Mouse (Mus musculus): ENCODE data around the gene Hagh. TPM values are rescaled to one million over a fixed set of nuclear protein-coding genes. Genes with fewer than 3 reads are reported as not detected.

The Hagh gene
- polyA plus RNA-seq, 1 experiment from 2014 or later = 86.9 TPM

DNA sequence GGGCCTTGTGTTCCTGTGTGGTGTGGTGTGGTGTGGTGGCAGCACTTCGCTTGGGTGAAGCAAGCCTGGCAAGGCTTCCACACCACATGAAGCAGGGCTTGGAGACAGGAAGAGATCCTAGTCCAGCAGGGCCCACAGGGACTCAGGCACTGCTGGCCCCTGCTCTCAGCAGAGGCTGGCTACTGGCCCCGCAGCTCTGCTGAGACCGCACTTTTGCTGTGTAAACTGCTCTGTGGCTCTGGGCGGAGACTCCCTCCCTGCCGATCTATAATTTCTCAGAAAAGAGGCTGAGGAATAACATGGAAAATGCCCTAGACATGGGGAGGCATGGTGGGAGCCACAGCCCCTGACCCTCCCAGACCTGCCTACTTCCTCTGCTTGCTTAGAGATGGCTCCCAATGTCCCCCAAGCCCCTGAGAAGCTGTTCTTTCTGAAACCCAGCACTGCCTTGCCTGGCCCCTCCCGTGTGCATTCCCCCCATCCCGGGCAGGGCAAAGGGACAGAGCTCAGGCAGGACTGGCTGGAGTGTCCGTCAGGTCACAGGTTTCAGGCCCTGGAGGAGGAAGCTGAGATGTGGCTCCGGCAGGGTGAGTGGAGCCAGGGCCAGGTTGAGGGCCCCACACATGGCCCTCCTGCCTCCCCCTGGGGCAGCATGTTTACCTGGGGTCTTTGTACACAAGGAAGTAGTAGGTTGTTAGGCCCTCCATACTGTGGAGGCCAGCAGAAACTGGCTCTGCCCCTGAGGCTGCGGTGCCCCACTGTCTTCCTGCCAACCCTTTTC is 37.6 kb downstream of the Hagh start:
- WGBS = 63% methylated on average over 10 of the region's 10 CpGs
- Histone ChIP-seq H3K9me3 (ENCODE audit: control insufficient read depth, low read length) (no peaks in the 10 kb centered on the region), H3K27ac (ENCODE audit: low read depth, low read length) (no peak overlapping the region), H3K4me3 (ENCODE audit: low read length) (no peak overlapping the region), H3K4me1 (ENCODE audit: control insufficient read depth, insufficient read depth, low read depth, low read length) (no peaks in the 10 kb centered on the region), H3K4me2 (ENCODE audit: low read length) (no peak overlapping the region), H3K9ac (ENCODE audit: low read depth, low read length) (no peak overlapping the region), H3K27me3 (replicated peaks; ENCODE audit: control insufficient read depth, insufficient read depth, low read length) (no peaks in the 10 kb centered on the region), H3K36me3 (ENCODE audit: control insufficient read depth, insufficient read depth, low read length) (no peaks in the 10 kb centered on the region)
- ATAC-seq = no peak

DNA sequence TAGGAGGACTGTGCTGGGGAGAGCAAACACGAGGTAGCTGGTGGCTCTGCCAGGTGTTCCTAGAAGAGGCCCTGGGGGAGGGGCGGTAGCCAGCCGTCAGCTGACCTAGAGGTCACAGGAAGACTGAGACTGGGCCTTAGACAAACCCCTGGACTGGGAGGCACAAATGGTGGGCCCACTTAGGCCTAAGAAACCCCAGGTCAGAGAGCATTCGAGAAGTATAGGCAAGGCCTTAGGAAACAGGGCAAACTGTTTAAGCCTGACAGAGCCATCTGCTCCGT is 38.1 kb downstream of the Hagh start:
- 0 out of 2 replicates have a peak, but pooled peaks cover 2% of the 10 kb centered on the region for H3K36me3 ChIP-seq (ENCODE audit: control insufficient read depth, insufficient read depth, low read length)
- no peak overlapping the region for H3K9ac ChIP-seq (ENCODE audit: low read depth, low read length)
- no peak overlapping the region for H3K4me2 ChIP-seq (ENCODE audit: low read length)
- no peak overlapping the region for H3K4me3 ChIP-seq (ENCODE audit: low read length)
- 37% methylated on average over 5 of the region's 5 CpGs for WGBS
- H3K9me3 ChIP-seq (ENCODE audit: control insufficient read depth, low read length) = no peaks in the 10 kb centered on the region
- no peak for ATAC-seq
- no peak overlapping the region for H3K27ac ChIP-seq (ENCODE audit: low read depth, low read length)
- H3K27me3 ChIP-seq (replicated peaks; ENCODE audit: control insufficient read depth, insufficient read depth, low read length) = no peaks in the 10 kb centered on the region
- H3K4me1 ChIP-seq (ENCODE audit: control insufficient read depth, insufficient read depth, low read depth, low read length) = no peaks in the 10 kb centered on the region

DNA sequence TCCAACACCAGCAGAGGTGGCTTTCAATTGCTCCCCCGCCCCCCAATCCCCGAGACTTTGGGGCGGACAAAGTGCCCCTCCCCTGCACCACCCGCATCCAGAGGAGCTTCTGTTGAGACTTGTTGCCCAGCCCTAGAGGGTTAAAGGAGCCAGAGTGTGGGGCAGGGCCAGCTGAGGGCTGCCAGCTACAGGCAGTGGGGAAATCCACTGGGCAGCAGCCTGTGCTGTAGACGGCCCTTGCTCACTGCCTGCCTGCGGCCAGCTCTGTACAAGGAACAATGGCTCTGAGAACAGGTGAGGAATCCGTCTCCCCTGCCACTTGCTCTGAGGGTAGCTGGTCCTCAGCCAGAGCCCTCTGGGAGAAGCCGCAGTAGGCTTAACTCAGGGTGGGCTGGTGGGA is 38.6 kb downstream of the Hagh start:
- Histone ChIP-seq H3K4me1 (ENCODE audit: control insufficient read depth, insufficient read depth, low read depth, low read length) (no peaks in the 10 kb centered on the region), H3K27ac (ENCODE audit: low read depth, low read length) (no peak overlapping the region), H3K9ac (ENCODE audit: low read depth, low read length) (no peak overlapping the region), H3K4me3 (ENCODE audit: low read length) (no peak overlapping the region), H3K4me2 (ENCODE audit: low read length) (no peak overlapping the region), H3K9me3 (ENCODE audit: control insufficient read depth, low read length) (no peaks in the 10 kb centered on the region), H3K27me3 (replicated peaks; ENCODE audit: control insufficient read depth, insufficient read depth, low read length) (no peaks in the 10 kb centered on the region), H3K36me3 (ENCODE audit: control insufficient read depth, insufficient read depth, low read length) (0 out of 2 replicates have a peak, but pooled peaks cover 3% of the 10 kb centered on the region)
- no peak for ATAC-seq
- 76% methylated on average over 8 of the region's 8 CpGs for WGBS

DNA sequence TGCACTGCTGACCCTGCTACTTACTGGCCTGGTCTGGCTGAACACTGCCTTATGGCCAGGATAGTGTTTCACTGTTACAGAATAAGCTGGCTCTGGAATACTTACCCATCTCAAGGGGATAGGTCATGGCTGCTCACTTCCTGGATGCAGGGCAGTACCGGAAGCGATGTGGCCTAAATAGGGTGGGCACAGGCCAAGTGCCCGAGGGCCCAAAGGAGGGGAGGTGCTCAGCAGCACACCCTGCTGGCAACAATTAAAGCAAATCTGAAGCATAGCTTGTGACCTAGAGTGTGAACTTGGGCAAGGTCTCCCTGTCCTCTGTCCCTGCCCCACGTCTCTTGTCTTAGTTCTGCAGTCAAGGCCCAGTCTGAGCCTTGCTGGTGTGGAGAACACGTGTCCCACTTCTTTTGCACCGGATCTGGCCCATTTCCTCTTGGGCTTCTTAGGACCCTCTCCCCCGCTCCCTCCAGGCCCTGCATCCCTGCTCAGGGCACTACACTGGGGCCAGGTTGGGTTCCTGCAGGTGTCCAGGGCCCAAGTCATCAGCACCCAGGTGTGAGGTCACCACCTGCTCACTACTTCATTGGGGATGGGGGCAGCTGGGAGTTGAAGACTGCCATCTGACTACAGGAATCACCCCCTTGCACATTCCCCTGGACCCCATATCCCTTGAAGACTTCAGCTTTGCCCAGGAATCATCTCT is 41.9 kb downstream of the Hagh start:
- no peak for ATAC-seq
- peaks cover 10% of the 10 kb centered on the region for H3K4me1 ChIP-seq (ENCODE audit: control insufficient read depth, insufficient read depth, low read depth, low read length)
- H3K4me3 ChIP-seq (ENCODE audit: low read length) = no peak overlapping the region
- H3K9me3 ChIP-seq (ENCODE audit: control insufficient read depth, low read length) = no peaks in the 10 kb centered on the region
- no peak overlapping the region for H3K9ac ChIP-seq (ENCODE audit: low read depth, low read length)
- H3K27ac ChIP-seq (ENCODE audit: low read depth, low read length) = no peak overlapping the region
- 49% methylated on average over 7 of the region's 7 CpGs for WGBS
- peaks cover 3% of the 10 kb centered on the region; the same call in 1 of the 2 replicates for H3K36me3 ChIP-seq (ENCODE audit: control insufficient read depth, insufficient read depth, low read length)
- H3K27me3 ChIP-seq (replicated peaks; ENCODE audit: control insufficient read depth, insufficient read depth, low read length) = no peaks in the 10 kb centered on the region
- H3K4me2 ChIP-seq (ENCODE audit: low read length) = no peak overlapping the region

DNA sequence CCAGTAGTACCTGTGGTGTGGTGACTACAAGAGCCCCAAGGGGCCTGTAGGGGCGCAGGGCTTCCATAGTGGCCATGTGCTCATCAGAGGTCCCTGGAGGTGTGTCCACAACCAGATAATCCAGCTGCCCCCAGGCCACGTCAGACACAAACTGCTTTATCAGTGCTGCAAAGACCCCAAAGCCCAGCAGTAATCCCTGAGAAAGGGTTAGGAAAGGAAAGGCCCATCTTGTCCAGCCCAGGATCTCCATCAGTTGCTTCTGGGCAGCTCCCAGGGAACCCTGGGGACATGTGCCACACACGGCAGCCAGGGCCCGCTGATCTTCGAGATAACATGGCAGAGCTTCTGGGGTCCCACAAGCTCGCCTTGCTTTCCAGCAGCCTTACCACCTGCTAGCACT is 44.4 kb downstream of the Hagh start:
- Histone ChIP-seq H3K4me2 (ENCODE audit: low read length) (no peak overlapping the region), H3K4me3 (ENCODE audit: low read length) (no peak overlapping the region), H3K27ac (ENCODE audit: low read depth, low read length) (no peak overlapping the region), H3K4me1 (ENCODE audit: control insufficient read depth, insufficient read depth, low read depth, low read length) (peaks cover 28% of the 10 kb centered on the region), H3K36me3 (ENCODE audit: control insufficient read depth, insufficient read depth, low read length) (peaks cover 10% of the 10 kb centered on the region; the same call in 1 of the 2 replicates), H3K27me3 (replicated peaks; ENCODE audit: control insufficient read depth, insufficient read depth, low read length) (no peaks in the 10 kb centered on the region), H3K9ac (ENCODE audit: low read depth, low read length) (no peak overlapping the region), H3K9me3 (ENCODE audit: control insufficient read depth, low read length) (no peaks in the 10 kb centered on the region)
- 92% methylated on average over 6 of the region's 6 CpGs for WGBS
- no peak for ATAC-seq

DNA sequence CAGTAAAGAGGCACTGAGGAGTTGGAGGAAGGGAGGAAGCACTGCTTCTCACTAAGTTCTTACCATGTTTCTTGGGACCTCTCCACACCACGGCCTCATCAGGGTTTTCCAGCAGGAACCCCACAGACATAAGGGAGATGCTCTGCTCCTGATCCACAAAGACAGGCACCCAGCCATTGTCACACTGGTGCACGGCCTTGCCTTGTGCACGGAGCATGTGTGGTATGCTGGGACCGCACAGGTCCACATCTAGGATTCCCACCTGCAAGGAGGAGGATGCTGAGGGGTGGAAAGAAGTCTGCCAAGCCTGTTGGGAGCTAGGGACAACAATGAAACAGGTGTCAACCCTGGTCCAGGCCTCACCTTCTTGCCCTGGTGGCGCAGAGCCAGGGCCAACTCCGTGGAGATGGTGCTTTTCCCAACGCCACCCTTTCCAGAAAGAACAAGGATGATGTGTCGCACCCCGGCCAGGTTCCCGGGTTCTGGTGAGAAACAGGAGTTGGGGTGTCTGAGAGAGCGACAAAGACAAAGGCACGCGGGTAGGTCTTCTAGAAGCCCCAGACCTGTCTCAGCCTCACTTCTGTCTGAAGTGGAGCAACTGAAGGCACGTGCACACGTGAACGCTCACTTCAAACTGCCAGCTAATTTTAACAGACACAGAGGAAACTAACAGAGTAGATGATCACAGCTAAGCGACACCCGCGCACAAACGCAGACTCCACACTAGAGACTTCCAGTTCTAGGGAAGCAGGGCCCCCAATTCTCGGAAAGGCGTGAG is 45.6 kb downstream of the Hagh start:
- ATAC-seq = no peak
- peaks cover 31% of the 10 kb centered on the region for H3K4me1 ChIP-seq (ENCODE audit: control insufficient read depth, insufficient read depth, low read depth, low read length)
- peak overlapping the region; percentile 88 for H3K4me3 ChIP-seq (ENCODE audit: low read length)
- H3K36me3 ChIP-seq (ENCODE audit: control insufficient read depth, insufficient read depth, low read length) = peaks cover 12% of the 10 kb centered on the region
- H3K4me2 ChIP-seq (ENCODE audit: low read length) = peak overlapping the region; percentile 96
- WGBS = 26% methylated on average over 22 of the region's 22 CpGs
- H3K9ac ChIP-seq (ENCODE audit: low read depth, low read length) = peak overlapping the region; percentile 23
- H3K27me3 ChIP-seq (replicated peaks; ENCODE audit: control insufficient read depth, insufficient read depth, low read length) = no peaks in the 10 kb centered on the region
- no peak overlapping the region for H3K27ac ChIP-seq (ENCODE audit: low read depth, low read length)
- no peaks in the 10 kb centered on the region for H3K9me3 ChIP-seq (ENCODE audit: control insufficient read depth, low read length)

DNA sequence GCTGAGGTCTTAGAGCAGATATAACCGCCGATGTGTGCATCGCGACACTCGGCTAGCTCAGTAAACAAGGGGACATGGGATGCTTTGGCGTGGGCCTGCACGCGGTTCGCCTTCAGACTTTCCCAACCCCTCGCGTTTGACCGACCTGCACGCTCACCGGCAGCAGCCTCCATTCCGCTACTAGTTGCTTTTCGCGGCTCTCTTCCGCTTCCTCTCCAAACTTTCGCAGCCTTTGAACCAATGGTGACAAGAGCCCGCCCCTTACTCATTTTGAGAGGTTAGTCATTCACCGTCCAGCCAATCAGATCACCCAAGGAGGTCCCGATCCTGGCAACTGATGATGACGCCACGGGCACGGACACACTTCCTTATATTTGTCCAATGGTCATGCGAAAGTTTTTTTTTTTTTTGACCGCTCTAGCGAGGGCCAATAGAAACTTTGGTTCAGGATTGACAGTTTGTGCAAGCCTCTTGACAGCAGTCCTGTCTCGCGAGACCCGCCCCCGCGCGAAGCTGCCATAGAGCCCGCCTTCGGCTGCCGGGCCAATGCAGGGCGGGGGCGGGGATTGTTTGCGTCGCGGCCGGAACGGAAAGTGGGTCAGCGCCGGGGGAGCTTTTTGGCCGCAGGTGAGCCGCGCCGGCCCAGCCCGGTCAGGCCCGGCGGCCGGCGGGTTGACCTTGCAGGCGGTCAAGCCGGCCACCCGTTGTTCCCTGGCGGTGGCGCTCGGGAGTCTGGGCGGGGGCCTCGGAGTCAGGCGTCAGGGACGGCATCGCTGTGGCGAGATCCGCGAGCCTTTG is 46.4 kb downstream of the Hagh start, which contains the start of the genes Nubp2 and Spsb3:
Gene Nubp2 (minus strand): TSS at position 216 of the 798 bp plus-strand sequence.
Gene Spsb3 (plus strand): TSS at position 510 of the 798 bp plus-strand sequence.
- Histone ChIP-seq H3K4me2 (ENCODE audit: low read length) (peak within 1 kb of the TSS; percentile 96), H3K9me3 (ENCODE audit: control insufficient read depth, low read length) (no peaks in the 10 kb centered on the region), H3K36me3 (ENCODE audit: control insufficient read depth, insufficient read depth, low read length) (peaks cover 20% of the 10 kb centered on the region), H3K27ac (ENCODE audit: low read depth, low read length) (peak within 1 kb of the TSS; percentile 76), H3K9ac (ENCODE audit: low read depth, low read length) (peak within 1 kb of the TSS; percentile 87), H3K4me3 (ENCODE audit: low read length) (peak within 1 kb of the TSS; percentile 88), H3K4me1 (ENCODE audit: control insufficient read depth, insufficient read depth, low read depth, low read length) (peaks cover 31% of the 10 kb centered on the region), H3K27me3 (replicated peaks; ENCODE audit: control insufficient read depth, insufficient read depth, low read length) (no peaks in the 10 kb centered on the region)
- under 1% methylated on average over 69 of the region's 69 CpGs for WGBS
- ATAC-seq = peak; percentile 98

DNA sequence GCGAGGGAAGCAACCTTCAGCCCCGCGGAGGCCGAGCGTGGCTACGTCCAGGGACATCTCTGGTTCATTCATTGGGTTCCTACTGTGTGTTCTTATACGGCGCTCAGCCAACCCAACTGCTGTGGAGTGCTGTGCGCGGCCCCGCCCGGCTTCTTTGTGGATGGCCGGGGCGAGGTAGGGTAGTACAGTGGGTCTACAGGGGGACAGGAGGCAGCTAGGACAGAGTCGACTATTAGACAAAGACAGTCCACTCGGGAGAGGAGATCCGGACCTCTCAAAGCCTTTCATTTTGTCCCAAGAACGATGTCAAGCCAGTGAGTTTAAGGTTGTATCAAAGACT is 47.0 kb downstream of the Hagh start:
- Histone ChIP-seq H3K36me3 (ENCODE audit: control insufficient read depth, insufficient read depth, low read length) (peaks cover 22% of the 10 kb centered on the region), H3K9me3 (ENCODE audit: control insufficient read depth, low read length) (no peaks in the 10 kb centered on the region), H3K9ac (ENCODE audit: low read depth, low read length) (peak overlapping the region; percentile 87), H3K27ac (ENCODE audit: low read depth, low read length) (peak overlapping the region; percentile 76), H3K4me1 (ENCODE audit: control insufficient read depth, insufficient read depth, low read depth, low read length) (peaks cover 31% of the 10 kb centered on the region), H3K4me3 (ENCODE audit: low read length) (peak overlapping the region; percentile 88), H3K4me2 (ENCODE audit: low read length) (peak overlapping the region; percentile 85), H3K27me3 (replicated peaks; ENCODE audit: control insufficient read depth, insufficient read depth, low read length) (no peaks in the 10 kb centered on the region)
- 2% methylated on average over 18 of the region's 18 CpGs for WGBS
- ATAC-seq = no peak; the same call in 1 of the 2 replicates

All from hindbrain, embryonic 16.5 days (tissue).